Mouse (Mus musculus): Measurements from ENCODE around the gene Adarb2. TPM values are rescaled to one million over a fixed set of nuclear protein-coding genes. Genes with fewer than 3 reads are reported as not detected.

The Adarb2 gene
- polyA plus RNA-seq, 1 experiment, result not detected

- no peak overlapping the region for H3K27ac ChIP-seq (ENCODE audit: insufficient read depth, low read length)
- no peaks in the 10 kb centered on the region for H3K4me1 ChIP-seq (ENCODE audit: control insufficient read depth, insufficient read depth, low read length)
- no peak for TF ChIP-seq CTCF (IDR thresholded peaks at IDR 0.05; ENCODE audit: borderline replicate concordance, insufficient read depth, low read length)
- TF ChIP-seq POLR2A (IDR thresholded peaks at IDR 0.05; ENCODE audit: low read depth, low read length), result no peak
- H3K4me3 ChIP-seq (ENCODE audit: insufficient read depth, low read length), result no peak overlapping the region
Observed at GRCm38 (mm10) chr13:8479970-8480369, 277.3 kb downstream of the Adarb2 start.

- Histone ChIP-seq H3K4me1 (ENCODE audit: control insufficient read depth, insufficient read depth, low read length) (no peaks in the 10 kb centered on the region), H3K27ac (ENCODE audit: insufficient read depth, low read length) (no peak overlapping the region), H3K4me3 (ENCODE audit: insufficient read depth, low read length) (no peak overlapping the region)
- TF ChIP-seq CTCF (IDR thresholded peaks at IDR 0.05; ENCODE audit: borderline replicate concordance, insufficient read depth, low read length), result no peak
- no peak for TF ChIP-seq POLR2A (IDR thresholded peaks at IDR 0.05; ENCODE audit: low read depth, low read length)
Observed at GRCm38 (mm10) chr13:8481347-8481746, 278.7 kb downstream of the Adarb2 start.

- no peak overlapping the region for H3K4me3 ChIP-seq (ENCODE audit: insufficient read depth, low read length)
- TF ChIP-seq CTCF (IDR thresholded peaks at IDR 0.05; ENCODE audit: borderline replicate concordance, insufficient read depth, low read length), result no peak
- TF ChIP-seq POLR2A (IDR thresholded peaks at IDR 0.05; ENCODE audit: low read depth, low read length), result no peak
- H3K4me1 ChIP-seq (ENCODE audit: control insufficient read depth, insufficient read depth, low read length), result no peaks in the 10 kb centered on the region
- no peak overlapping the region for H3K27ac ChIP-seq (ENCODE audit: insufficient read depth, low read length)
Observed at GRCm38 (mm10) chr13:8484592-8485272, 282.1 kb downstream of the Adarb2 start.

- Histone ChIP-seq H3K4me1 (ENCODE audit: control insufficient read depth, insufficient read depth, low read length) (no peaks in the 10 kb centered on the region), H3K4me3 (ENCODE audit: insufficient read depth, low read length) (no peak overlapping the region), H3K27ac (ENCODE audit: insufficient read depth, low read length) (no peak overlapping the region)
- TF ChIP-seq CTCF (IDR thresholded peaks at IDR 0.05; ENCODE audit: borderline replicate concordance, insufficient read depth, low read length), result no peak
- TF ChIP-seq POLR2A (IDR thresholded peaks at IDR 0.05; ENCODE audit: low read depth, low read length), result no peak
Observed at GRCm38 (mm10) chr13:8487756-8488434, 285.2 kb downstream of the Adarb2 start.

GRCm38 (mm10) chr13:8493363-8493762, 290.7 kb downstream of the Adarb2 start:
- Histone ChIP-seq H3K4me1 (ENCODE audit: control insufficient read depth, insufficient read depth, low read length) (no peaks in the 10 kb centered on the region), H3K27ac (ENCODE audit: insufficient read depth, low read length) (no peak overlapping the region), H3K4me3 (ENCODE audit: insufficient read depth, low read length) (no peak overlapping the region)
- TF ChIP-seq CTCF (IDR thresholded peaks at IDR 0.05; ENCODE audit: borderline replicate concordance, insufficient read depth, low read length), result no peak
- no peak for TF ChIP-seq POLR2A (IDR thresholded peaks at IDR 0.05; ENCODE audit: low read depth, low read length)

- TF ChIP-seq POLR2A (IDR thresholded peaks at IDR 0.05; ENCODE audit: low read depth, low read length) (no peak), CTCF (IDR thresholded peaks at IDR 0.05; ENCODE audit: borderline replicate concordance, insufficient read depth, low read length) (no peak)
- no peak overlapping the region for H3K27ac ChIP-seq (ENCODE audit: insufficient read depth, low read length)
- no peak overlapping the region for H3K4me3 ChIP-seq (ENCODE audit: insufficient read depth, low read length)
- H3K4me1 ChIP-seq (ENCODE audit: control insufficient read depth, insufficient read depth, low read length), result no peaks in the 10 kb centered on the region
Observed at GRCm38 (mm10) chr13:8499551-8499950, 296.9 kb downstream of the Adarb2 start.

- Histone ChIP-seq H3K4me3 (ENCODE audit: insufficient read depth, low read length) (no peak overlapping the region), H3K27ac (ENCODE audit: insufficient read depth, low read length) (no peak overlapping the region), H3K4me1 (ENCODE audit: control insufficient read depth, insufficient read depth, low read length) (no peaks in the 10 kb centered on the region)
- TF ChIP-seq CTCF (IDR thresholded peaks at IDR 0.05; ENCODE audit: borderline replicate concordance, insufficient read depth, low read length) (no peak), POLR2A (IDR thresholded peaks at IDR 0.05; ENCODE audit: low read depth, low read length) (no peak)
Observed at GRCm38 (mm10) chr13:8511069-8511817, 308.6 kb downstream of the Adarb2 start.

GRCm38 (mm10) chr13:8515979-8516715, 313.5 kb downstream of the Adarb2 start:
- H3K4me3 ChIP-seq (ENCODE audit: insufficient read depth, low read length), result no peak overlapping the region
- no peaks in the 10 kb centered on the region for H3K4me1 ChIP-seq (ENCODE audit: control insufficient read depth, insufficient read depth, low read length)
- no peak overlapping the region for H3K27ac ChIP-seq (ENCODE audit: insufficient read depth, low read length)
- TF ChIP-seq CTCF (IDR thresholded peaks at IDR 0.05; ENCODE audit: borderline replicate concordance, insufficient read depth, low read length) (no peak), POLR2A (IDR thresholded peaks at IDR 0.05; ENCODE audit: low read depth, low read length) (no peak)

- Histone ChIP-seq H3K4me1 (ENCODE audit: control insufficient read depth, insufficient read depth, low read length) (no peaks in the 10 kb centered on the region), H3K4me3 (ENCODE audit: insufficient read depth, low read length) (no peak overlapping the region), H3K27ac (ENCODE audit: insufficient read depth, low read length) (no peak overlapping the region)
- TF ChIP-seq CTCF (IDR thresholded peaks at IDR 0.05; ENCODE audit: borderline replicate concordance, insufficient read depth, low read length) (no peak), POLR2A (IDR thresholded peaks at IDR 0.05; ENCODE audit: low read depth, low read length) (no peak)
Observed at GRCm38 (mm10) chr13:8519204-8519603, 316.5 kb downstream of the Adarb2 start.

All from embryonic fibroblast, embryonic 13.5 days (primary cell).